Mouse (Mus musculus) neural tube, embryonic 13.5 days (tissue): Measurements from ENCODE around the gene Cckar. TPM values are rescaled to one million over a fixed set of nuclear protein-coding genes. Genes with fewer than 3 reads are reported as not detected.
"Not testable (repeated sequence)": the region's sequence is repeated elsewhere in the genome, so short reads cannot be mapped to it uniquely, and the experiment has no call there.

Source experiments
- ATAC-seq: fragments of 200-750 bp; cut with Nextera tagmentation; 2 replicates; pipeline ENCODE4 v1.8.0; 2017; ENCODE audit warnings: low read depth, mild to moderate bottlenecking, moderate TSS enrichment, moderate library complexity
- H3K27ac ChIP-seq: fragments of 300-500 bp; sonication (generic); replicated peaks from 2 replicates; pipeline ENCODE4 v1.5.1; 2015; ENCODE audit warnings: moderate library complexity, mild to moderate bottlenecking, inconsistent platforms
- H3K27me3 ChIP-seq: fragments of 300-500 bp; sonication (generic); 2 replicates; pipeline ENCODE4 v1.6.1; 2015; ENCODE audit warnings: mild to moderate bottlenecking, inconsistent platforms
- H3K36me3 ChIP-seq: fragments of 300-500 bp; sonication (generic); 2 replicates; pipeline ENCODE4 v1.6.1; 2015; ENCODE audit warnings: mild to moderate bottlenecking, inconsistent platforms
- H3K4me1 ChIP-seq: fragments of 300-500 bp; sonication (generic); replicated peaks from 2 replicates; pipeline ENCODE4 v1.6.1; 2015; ENCODE audit warnings: inconsistent platforms
- H3K4me2 ChIP-seq: fragments of 300-500 bp; sonication (generic); 2 replicates; pipeline ENCODE4 v1.6.1; 2015; ENCODE audit warnings: inconsistent platforms, mild to moderate bottlenecking, moderate library complexity
- H3K4me3 ChIP-seq: fragments of 300-500 bp; sonication (generic); 2 replicates; pipeline ENCODE4 v1.5.1; 2015; ENCODE audit warnings: mild to moderate bottlenecking, inconsistent platforms
- H3K9ac ChIP-seq: fragments of 300-500 bp; sonication (generic); 2 replicates; pipeline ENCODE4 v1.6.1; 2015; ENCODE audit warnings: moderate library complexity, mild to moderate bottlenecking, inconsistent platforms
- H3K9me3 ChIP-seq: fragments of 300-500 bp; sonication (generic); 2 replicates; pipeline ENCODE4 v1.6.1; 2016; ENCODE audit warnings: inconsistent platforms
- WGBS: fragments of 180-500 bp; shearing (Covaris S2); methylation state at CpG from one replicate; pipeline ENCODE4 v1.1.7; 2015; 5-methylcytosine and 5-hydroxymethylcytosine counted together
- polyA plus RNA-seq: library from polyadenylated mRNA; unstranded; fragments of >200 nt; fragmentation: Nextera tagmentation; extraction: Ambion mirVana; gene quantifications from 2 replicates; pipeline ENCODE4 v1.2.1, GENCODE M21; 2015

Gene Cckar
- polyA plus RNA-seq, 1 experiment from 2014 or later = 3.1 TPM

- H3K4me2 ChIP-seq = no peak overlapping the region
- WGBS = 89% methylated on average over 8 of the region's 8 CpGs
Measured at GRCm38 (mm10) chr5:53692100-53692499, 15.4 kb downstream of the Cckar start.

GRCm38 (mm10) chr5:53691577-53691976 is 15.9 kb downstream of the Cckar start:
- no peak overlapping the region for H3K9ac ChIP-seq
- WGBS = 69% methylated on average over 3 of the region's 3 CpGs
- H3K4me2 ChIP-seq = no peak overlapping the region
- H3K27me3 ChIP-seq = no peaks in the 10 kb centered on the region
- H3K27ac ChIP-seq = no peak overlapping the region
- H3K9me3 ChIP-seq = no peaks in the 10 kb centered on the region
- H3K4me3 ChIP-seq = no peak overlapping the region
- no peak; the same call in 1 of the 2 replicates for ATAC-seq
- no peaks in the 10 kb centered on the region for H3K4me1 ChIP-seq
- no peaks in the 10 kb centered on the region for H3K36me3 ChIP-seq

More at GRCm38 (mm10) chr5:53692100-53692499, 15.4 kb downstream of the Cckar start:
- no peaks in the 10 kb centered on the region for H3K9me3 ChIP-seq
- no peaks in the 10 kb centered on the region for H3K27me3 ChIP-seq
- no peaks in the 10 kb centered on the region for H3K4me1 ChIP-seq
- H3K4me3 ChIP-seq = no peak overlapping the region
- no peak overlapping the region for H3K9ac ChIP-seq
- ATAC-seq = no peak
- no peaks in the 10 kb centered on the region for H3K36me3 ChIP-seq
- no peak overlapping the region for H3K27ac ChIP-seq

- Histone ChIP-seq H3K27ac (no peak overlapping the region), H3K36me3 (no peaks in the 10 kb centered on the region), H3K4me2 (no peak overlapping the region), H3K27me3 (no peaks in the 10 kb centered on the region), H3K4me3 (no peak overlapping the region), H3K9ac (no peak overlapping the region), H3K9me3 (no peaks in the 10 kb centered on the region), H3K4me1 (no peaks in the 10 kb centered on the region)
- ATAC-seq = no peak
- 90% methylated on average over 7 of the region's 7 CpGs for WGBS
Measured at GRCm38 (mm10) chr5:53688326-53688725, 19.2 kb downstream of the Cckar start.

GRCm38 (mm10) chr5:53686379-53686778 is 21.1 kb downstream of the Cckar start:
- Histone ChIP-seq H3K27ac (no peak overlapping the region), H3K9me3 (no peaks in the 10 kb centered on the region), H3K9ac (no peak overlapping the region), H3K36me3 (no peaks in the 10 kb centered on the region), H3K4me1 (no peaks in the 10 kb centered on the region), H3K4me2 (no peak overlapping the region), H3K4me3 (no peak overlapping the region), H3K27me3 (no peaks in the 10 kb centered on the region)
- WGBS = 74% methylated on average over 2 of the region's 2 CpGs
- no peak for ATAC-seq

DNA sequence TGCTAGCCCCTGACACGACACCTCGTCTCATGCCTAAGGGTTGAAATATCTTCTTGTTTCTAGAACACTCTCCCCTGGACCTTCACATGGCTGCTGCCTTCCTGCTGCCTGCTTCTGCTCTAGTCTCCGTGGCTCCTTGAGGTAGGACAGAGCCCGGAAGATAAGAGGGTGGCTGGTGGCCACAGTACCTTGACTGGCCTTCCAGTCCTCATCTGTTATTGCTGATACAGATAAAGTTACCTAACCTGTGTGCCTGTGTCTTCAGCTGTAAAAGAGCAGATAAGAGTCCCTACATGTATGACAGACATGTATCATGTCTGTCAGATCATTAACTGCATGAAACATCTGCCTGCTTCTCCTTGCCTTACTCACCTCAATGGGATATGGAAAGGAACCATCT is 21.9 kb downstream of the Cckar start:
- Histone ChIP-seq H3K4me1 (no peaks in the 10 kb centered on the region), H3K36me3 (no peaks in the 10 kb centered on the region), H3K4me2 (no peak overlapping the region), H3K27ac (no peak overlapping the region), H3K4me3 (no peak overlapping the region), H3K9me3 (no peaks in the 10 kb centered on the region), H3K27me3 (no peaks in the 10 kb centered on the region), H3K9ac (no peak overlapping the region)
- no peak for ATAC-seq
- WGBS = 90% methylated on average over 4 of the region's 4 CpGs

DNA sequence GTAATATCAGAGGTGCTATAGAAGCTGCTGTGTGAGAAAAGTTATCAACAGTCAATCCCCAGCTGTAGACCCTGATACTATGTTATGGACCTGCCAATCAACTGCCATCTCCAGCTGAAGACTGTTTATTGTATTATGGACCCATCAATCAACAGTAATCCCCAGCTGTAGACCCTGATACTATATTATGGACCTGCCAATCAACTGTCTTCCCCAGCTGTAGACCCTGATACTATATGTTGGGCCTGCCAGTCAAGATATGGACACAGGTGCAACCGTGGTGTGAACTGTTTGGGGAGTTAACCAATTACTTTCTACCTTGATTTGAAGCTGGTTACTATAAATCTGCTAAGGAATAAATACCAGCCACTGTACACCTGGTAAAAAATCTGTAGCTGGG is 23.1 kb downstream of the Cckar start:
- H3K4me3 ChIP-seq = no peak overlapping the region
- no peaks in the 10 kb centered on the region for H3K4me1 ChIP-seq
- H3K9me3 ChIP-seq = no peaks in the 10 kb centered on the region
- no peaks in the 10 kb centered on the region for H3K27me3 ChIP-seq
- ATAC-seq = no peak
- no peak overlapping the region for H3K4me2 ChIP-seq
- H3K27ac ChIP-seq = no peak overlapping the region
- no peak overlapping the region for H3K9ac ChIP-seq
- no peaks in the 10 kb centered on the region for H3K36me3 ChIP-seq
- 86% methylated on average over 1 of the region's 1 CpGs for WGBS

DNA sequence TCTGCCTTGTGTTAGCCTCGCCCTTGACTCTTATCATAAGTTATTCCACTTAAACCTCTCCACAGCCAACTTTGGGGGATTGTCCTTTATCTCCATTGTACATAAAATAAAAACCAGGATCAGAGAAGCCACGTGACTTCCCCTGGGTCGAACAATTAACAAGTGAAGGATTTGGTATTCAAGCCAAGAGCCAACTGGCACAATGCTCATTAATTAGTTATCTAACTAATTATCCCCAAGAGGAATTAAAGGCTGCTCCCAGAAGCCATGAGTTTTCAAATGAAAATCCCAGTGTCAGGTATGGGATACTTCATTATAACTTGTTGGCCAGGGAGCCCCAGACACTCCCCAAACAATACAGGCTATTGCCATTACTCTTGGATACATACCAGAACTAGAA is 23.6 kb downstream of the Cckar start:
- Histone ChIP-seq H3K27ac (no peak overlapping the region), H3K27me3 (no peaks in the 10 kb centered on the region), H3K4me3 (no peak overlapping the region), H3K36me3 (no peaks in the 10 kb centered on the region), H3K4me1 (no peaks in the 10 kb centered on the region), H3K9ac (no peak overlapping the region), H3K9me3 (no peaks in the 10 kb centered on the region), H3K4me2 (no peak overlapping the region)
- 64% methylated on average over 3 of the region's 3 CpGs for WGBS
- ATAC-seq = no peak

- Histone ChIP-seq H3K4me1 (no peaks in the 10 kb centered on the region), H3K9me3 (no peaks in the 10 kb centered on the region), H3K27ac (no peak overlapping the region), H3K9ac (no peak overlapping the region), H3K36me3 (no peaks in the 10 kb centered on the region), H3K4me2 (no peak overlapping the region), H3K4me3 (no peak overlapping the region), H3K27me3 (no peaks in the 10 kb centered on the region)
- no peak for ATAC-seq
- whole genome bisulfite sequencing = 77% methylated on average over 6 of the region's 6 CpGs
Measured at GRCm38 (mm10) chr5:53679651-53680050, 27.9 kb downstream of the Cckar start.

GRCm38 (mm10) chr5:53678036-53678767 is 29.3 kb downstream of the Cckar start:
- Histone ChIP-seq H3K36me3 (no peaks in the 10 kb centered on the region), H3K4me2 (no peak overlapping the region), H3K9me3 (no peaks in the 10 kb centered on the region), H3K27me3 (no peaks in the 10 kb centered on the region), H3K9ac (no peak overlapping the region), H3K4me1 (no peaks in the 10 kb centered on the region), H3K4me3 (no peak overlapping the region), H3K27ac (no peak overlapping the region)
- WGBS = 52% methylated on average over 13 of the region's 13 CpGs
- ATAC-seq = no peak

GRCm38 (mm10) chr5:53676671-53677070 is 30.8 kb downstream of the Cckar start:
- Histone ChIP-seq H3K27me3 (no peaks in the 10 kb centered on the region), H3K4me2 (no peak overlapping the region), H3K9ac (no peak overlapping the region), H3K27ac (no peak overlapping the region), H3K36me3 (no peaks in the 10 kb centered on the region), H3K4me3 (no peak overlapping the region), H3K9me3 (no peaks in the 10 kb centered on the region), H3K4me1 (no peaks in the 10 kb centered on the region)
- no peak for ATAC-seq
- 89% methylated on average over 8 of the region's 8 CpGs for WGBS

- H3K4me1 ChIP-seq, H3K27ac ChIP-seq, H3K4me3 ChIP-seq, H3K4me2 ChIP-seq, H3K9ac ChIP-seq, H3K27me3 ChIP-seq, ATAC-seq, H3K9me3 ChIP-seq, H3K36me3 ChIP-seq: not testable (repeated sequence)
- WGBS = 88% methylated on average over 6 of the region's 6 CpGs
Measured at GRCm38 (mm10) chr5:53673493-53674150, 33.9 kb downstream of the Cckar start.

- Histone ChIP-seq H3K4me3 (no peak overlapping the region), H3K4me1 (no peaks in the 10 kb centered on the region), H3K9me3 (no peaks in the 10 kb centered on the region), H3K27me3 (no peaks in the 10 kb centered on the region), H3K4me2 (no peak overlapping the region), H3K27ac (no peak overlapping the region), H3K9ac (no peak overlapping the region), H3K36me3 (no peaks in the 10 kb centered on the region)
- 28% methylated on average over 5 of the region's 5 CpGs for WGBS
- peak; percentile 89 for ATAC-seq
Measured at GRCm38 (mm10) chr5:53672352-53672751, 35.2 kb downstream of the Cckar start.

- 0 out of 2 replicates have a peak, but pooled peaks have one; percentile 15 for ATAC-seq
Measured at GRCm38 (mm10) chr5:53671507-53671906, 36.0 kb downstream of the Cckar start.

More at GRCm38 (mm10) chr5:53671507-53671906, 36.0 kb downstream of the Cckar start:
- Histone ChIP-seq H3K27ac (no peak overlapping the region), H3K4me2 (no peak overlapping the region), H3K27me3 (no peaks in the 10 kb centered on the region), H3K9ac (no peak overlapping the region), H3K9me3 (no peaks in the 10 kb centered on the region), H3K36me3 (no peaks in the 10 kb centered on the region), H3K4me1 (no peaks in the 10 kb centered on the region), H3K4me3 (no peak overlapping the region)
- 44% methylated on average over 4 of the region's 4 CpGs for WGBS
